Mouse (Mus musculus): Measurements from ENCODE around the gene Fam173a.
A peak's percentile ranks its signal among the peaks of the same experiment; 100 is the strongest.

Gene Fam173a

DNA sequence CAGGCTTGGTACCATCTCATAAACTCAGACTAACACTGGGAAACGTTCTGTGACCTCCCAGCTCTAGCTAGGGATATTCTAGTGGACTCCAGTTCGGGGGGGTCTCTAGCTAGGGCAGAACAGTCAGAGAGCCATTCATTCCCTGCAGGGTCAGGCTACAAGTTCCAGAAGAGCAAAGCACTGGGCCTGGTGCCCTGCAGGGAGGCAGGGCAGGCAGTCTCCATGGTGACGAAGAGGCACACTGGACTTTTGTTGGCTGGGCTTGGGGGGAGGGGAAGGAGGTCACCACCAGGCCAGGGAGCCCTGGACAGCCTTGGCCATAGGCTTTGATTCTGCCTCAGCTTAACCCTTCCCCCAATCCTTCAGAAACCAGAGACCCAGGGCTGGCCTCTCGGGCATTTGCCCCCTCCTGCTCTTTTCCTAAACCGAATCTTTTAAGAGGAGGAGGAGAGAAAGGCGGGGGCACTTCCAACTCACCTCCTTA lies 3.0 kb upstream of the Fam173a start, which contains the start of gene AC134908.4:
Gene AC134908.4, minus strand, starts transcription at position 51 of the 484 bp plus-strand sequence.
- peak; percentile 70 for DNase-seq

DNA sequence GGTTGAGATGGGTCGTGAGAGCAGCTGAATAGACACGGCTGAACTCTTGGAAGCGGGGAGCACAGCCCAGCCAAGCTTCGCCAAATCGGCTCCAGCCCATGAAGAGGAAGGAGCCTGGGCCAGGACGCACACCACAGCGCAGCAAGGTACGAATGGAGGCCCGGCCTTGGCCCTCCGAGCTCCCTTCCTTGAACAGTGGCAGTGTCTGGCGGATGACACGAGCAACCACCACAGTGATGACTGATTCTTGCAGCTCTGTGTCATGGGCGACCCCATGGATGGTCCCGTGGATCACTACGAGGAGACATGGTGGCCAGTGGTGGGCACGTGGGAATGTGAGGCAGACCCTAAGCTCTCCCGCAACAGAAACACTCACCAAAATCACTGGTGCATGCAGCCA lies 2.3 kb upstream of the Fam173a start:
- no peak for DNase-seq

DNA sequence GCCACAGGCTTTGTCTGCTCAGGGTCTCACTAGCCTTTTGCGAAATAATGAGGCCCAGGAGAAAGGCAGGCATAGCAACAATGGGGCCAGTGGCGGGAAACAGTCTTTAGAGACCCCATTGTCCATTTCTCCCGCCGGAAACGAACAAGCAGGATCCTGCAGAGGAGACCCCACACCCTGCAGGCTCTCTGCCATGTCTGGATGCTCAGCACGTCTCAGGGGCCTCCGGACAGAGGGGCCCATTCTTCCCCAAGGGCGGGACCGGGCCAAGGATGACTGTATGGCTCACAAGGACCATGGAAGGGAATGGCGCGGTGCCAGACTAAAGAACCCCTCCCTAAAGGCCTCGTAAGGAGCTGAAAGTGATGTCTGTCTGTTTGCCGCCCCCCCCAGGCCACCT lies 1.5 kb upstream of the Fam173a start:
- DNase-seq: peak; percentile 61

DNA sequence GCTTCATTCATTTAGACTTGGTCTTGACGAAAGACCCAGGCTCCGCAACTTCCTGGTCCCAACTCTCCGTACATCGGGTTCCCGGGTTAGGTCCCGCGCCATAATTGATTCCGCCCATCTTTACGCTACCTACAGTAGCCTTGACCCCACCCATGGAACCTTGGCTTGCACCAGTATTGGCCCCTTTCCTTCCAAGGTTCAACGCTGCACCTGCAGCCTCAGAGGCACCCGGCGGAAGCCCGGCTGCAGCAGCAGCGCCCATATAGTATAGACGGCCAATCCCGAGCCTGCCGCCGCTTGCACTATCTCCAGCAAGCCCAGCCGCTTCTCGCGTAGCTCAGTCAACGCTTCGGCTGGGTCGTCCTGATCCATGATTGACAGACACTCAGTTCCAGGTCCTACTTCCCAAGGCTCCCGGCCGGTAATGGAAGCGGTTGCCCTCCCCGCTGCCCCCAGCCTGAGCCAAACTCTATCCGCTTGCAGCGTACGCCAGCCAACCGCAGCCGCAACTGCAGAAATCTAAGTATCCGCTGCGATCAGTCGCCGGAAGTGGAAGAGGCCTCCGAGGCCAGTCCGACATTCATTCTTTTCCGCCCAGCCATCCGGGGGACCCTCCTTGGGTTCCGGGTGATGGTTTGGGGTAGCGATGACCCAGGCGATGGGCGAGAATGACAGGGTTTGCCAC lies 716 bp downstream of the Fam173a start:
- DNase-seq: peak; percentile 84

DNA sequence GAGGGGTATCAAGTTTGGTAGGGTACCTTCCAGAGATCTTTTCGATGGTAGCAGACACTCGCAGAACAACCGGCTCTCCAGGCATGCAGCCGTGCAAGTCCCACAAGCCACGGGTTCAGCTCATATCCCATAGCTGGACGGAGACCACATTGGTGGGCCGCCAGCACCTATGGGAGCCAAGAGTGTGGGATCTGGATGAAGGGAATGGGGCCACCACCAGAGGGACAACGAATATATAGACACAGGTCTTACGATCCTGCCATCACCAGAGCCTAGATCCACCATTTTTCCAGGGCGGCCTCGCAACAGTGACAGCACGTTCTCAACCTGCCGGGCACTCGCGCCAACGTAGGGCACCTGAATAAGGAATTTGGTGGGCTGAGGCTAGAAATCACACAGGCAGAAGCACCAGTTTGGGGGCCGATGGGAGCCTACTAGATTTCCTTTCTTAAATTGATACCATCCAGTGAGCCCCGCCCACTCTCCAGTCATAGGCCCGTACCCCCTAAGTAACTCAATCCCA lies 1.3 kb downstream of the Fam173a start:
- DNase-seq: peak; percentile 47

DNA sequence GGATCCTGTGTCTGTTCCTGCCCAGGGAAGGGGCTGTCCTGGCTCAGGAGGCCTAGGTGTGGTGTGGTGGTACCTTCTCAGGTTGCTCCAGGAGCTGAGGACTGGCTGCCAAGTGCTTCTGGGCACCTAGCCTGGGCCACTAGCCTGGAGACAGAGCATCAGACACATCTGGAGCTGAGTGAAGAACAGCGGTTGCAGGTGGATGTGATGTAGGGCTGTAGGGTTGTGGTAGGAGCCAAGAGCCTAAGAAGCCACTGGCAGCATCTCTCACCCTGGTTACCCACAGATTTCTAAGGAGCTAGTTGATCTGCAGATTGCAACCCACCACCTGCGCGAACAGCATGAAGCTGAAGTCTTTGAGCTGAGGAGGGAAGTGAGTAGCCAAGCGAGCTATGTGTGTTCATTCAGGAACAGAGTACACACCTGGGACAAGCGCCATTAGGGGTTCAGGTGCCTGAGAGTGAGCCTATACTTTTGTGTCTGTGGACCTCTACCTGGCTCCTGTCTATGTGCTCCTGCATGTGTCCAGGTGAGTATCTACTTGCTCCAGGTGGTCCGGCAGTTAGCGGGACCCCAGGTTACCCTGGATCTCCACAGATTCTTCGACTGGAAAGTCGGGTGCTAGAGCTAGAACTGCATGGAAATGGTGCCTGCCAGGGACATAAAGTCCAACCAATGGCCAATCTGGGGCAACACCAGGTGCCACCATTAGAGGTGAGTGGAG lies 5.8 kb downstream of the Fam173a start:
- DNase-seq: peak; percentile 42

DNA sequence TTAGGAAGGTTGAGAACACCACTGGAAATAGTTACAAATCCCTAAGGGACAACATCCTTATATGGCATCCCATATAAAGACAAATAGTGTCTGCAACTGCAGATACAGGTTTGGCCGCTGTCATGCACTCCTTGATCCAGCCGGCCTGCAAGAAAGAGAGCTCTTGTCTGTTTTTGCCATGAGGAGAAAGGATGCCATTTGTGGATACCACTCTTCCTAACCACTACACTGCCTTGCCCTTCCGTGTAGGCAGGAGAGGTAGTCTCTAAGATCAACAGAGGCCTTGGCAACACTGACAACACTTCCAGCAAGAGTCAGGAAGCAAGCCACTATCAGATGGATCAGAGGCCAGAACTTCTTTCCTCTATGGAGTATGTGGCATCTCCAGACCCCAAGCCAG lies 6.4 kb downstream of the Fam173a start, which contains the start of gene Ccdc78:
Gene Ccdc78, plus strand, starts transcription at position 301 of the 400 bp plus-strand sequence.
- DNase-seq: no peak

DNA sequence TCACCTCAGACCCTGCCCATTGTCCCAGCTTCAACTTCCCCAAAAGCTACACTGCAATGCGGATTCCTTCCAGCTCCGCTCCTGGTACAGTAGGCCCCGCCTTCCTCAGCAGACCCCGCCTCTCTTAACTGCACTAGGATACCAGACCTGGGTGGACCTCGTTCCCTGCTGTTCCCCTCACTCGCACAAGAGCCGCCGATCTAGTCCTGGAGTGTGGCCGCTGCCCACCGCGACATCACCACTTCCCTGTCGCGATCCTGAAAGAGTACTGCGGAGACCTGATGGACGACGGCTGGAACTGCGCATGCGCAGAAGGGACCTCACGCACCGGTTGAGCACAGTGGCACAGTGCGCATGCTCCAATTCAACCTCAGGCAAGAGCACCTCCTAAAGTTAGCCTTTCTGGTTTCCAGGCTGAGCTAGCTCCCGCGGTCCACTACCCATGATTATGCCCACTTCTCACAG lies 7.4 kb downstream of the Fam173a start, which contains the start of gene Haghl:
Gene Haghl, minus strand, starts transcription at position 393 of the 465 bp plus-strand sequence.
- DNase-seq: peak; percentile 96

DNA sequence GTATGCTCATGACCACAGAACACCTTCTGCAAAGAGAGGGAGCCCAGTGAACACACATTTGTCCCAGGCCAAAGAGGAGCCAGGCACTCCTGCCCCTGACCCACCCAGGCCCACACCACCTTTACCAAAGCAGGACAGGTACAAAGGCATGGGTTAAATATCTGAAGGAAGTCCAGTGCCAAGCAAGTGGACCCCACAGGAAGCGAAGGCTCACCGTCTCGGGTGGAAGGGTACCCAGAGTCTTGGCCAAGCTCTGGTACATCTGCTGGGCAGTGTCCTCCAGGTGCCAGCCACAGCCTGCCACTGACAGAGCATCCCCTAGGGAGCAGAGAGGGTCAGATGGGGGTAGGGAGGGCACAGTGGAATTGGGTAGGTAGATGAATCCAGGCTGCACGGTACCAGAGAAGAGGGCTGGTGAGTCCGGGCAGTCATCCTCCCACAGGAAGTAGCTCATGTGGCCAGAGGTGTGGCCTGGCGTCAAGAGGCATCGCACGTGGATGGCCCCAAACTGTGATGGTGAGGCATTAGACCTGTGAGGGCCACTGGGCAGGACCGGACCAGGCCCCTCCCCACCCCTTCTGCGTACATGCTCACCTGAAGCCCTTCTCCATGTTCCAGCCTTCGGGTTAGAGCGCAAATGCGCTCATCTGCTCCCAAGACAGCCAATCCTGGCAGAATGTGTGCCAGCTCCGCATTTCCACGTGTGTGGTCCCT lies 8.7 kb downstream of the Fam173a start:
- peak; percentile 56 for DNase-seq

DNA sequence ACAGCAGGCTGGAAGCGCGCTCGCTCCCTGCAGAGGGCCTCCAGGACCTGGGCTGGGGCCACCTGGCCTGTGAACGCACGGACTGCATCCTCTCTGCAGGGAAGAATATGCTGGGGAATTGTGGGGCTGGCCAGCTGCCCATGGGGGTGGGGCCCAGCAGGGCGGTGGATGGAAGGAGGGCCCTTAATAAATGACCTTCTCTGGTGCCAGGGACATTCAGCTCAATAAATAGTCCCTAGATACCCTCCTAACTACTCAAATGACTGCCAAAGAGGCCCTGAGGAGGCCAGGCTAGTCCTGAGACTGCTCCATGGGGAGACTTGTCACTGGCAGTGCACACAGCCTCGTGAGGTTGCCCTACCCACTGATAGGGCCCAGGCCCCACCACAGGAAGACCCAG lies 9.6 kb downstream of the Fam173a start:
- peak; percentile 75 for DNase-seq

DNA sequence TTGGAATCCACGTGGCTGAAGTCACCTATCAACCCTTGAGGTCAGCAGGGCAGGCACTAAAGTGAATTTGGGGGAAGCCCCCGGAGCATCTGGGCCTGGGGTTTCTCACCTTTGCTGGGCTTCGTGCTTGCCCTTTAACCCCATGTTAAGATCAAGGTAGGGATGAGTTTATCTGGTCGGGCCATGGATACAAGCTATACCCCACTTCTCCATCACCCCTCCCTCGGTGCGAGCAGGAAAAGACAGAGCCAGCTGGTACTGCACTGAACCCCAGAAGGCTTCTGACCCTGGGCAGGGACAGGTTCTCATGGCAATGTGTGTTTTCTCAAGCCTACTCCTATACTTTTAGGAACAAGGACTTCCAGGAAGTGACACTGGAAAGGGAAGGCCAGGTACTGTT lies 11.4 kb downstream of the Fam173a start:
- DNase-seq: peak; percentile 33

DNA sequence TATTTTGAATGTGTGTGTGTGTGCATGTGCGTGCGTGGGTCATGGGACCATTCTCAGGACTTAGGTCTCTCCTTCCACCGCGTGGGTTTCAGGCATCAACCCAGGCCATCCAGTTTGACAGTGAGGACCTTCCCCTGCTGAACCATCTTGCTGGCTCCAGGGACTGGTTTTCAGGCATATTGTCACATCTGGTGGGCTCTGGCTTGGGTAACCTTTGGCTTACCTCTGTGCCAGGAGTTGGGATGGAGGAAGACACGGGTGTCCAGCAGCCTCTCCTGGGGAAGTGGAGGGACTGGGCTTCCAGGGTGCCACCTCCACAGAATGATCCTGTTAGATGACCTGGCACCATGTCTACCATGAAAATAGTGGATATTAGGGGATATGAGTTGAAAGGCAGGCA lies 14.8 kb downstream of the Fam173a start:
- DNase-seq: no peak

DNA sequence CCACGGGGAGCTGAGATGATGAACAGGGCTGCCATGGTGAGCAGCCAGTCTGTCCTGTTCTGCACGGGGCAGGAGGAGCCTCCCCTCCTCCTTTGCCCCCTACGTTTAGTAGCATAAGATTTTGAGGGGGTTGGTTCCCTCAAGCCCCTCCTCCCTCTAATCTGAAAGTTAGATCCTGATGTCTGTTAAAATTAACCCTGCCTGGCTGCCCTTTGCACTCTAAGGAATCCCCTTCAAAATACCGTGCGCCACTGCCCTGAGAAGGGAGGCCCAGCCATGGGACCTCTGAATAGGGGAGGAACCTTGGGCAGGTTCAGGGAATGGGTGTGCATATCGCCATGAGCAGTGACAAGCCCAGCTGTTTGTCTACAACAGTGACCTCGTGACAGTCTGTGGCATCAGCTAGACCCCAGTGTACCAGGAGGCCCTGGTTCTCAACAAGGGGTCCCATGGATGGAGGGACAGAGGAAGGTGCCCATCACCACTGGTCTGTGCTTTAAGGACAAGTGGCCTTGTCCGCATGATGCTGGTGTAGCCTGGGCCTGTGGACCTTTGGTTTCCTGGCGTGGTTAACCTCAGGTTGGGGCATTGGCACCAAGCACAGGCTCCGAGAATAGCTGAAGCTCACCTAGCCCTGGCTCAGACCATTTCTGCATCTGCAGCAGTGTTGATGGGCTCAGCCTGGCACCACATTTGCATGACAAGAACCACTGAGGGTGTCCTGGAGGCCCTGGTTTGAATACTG lies 17.2 kb downstream of the Fam173a start:
- peak; percentile 23 for DNase-seq

DNA sequence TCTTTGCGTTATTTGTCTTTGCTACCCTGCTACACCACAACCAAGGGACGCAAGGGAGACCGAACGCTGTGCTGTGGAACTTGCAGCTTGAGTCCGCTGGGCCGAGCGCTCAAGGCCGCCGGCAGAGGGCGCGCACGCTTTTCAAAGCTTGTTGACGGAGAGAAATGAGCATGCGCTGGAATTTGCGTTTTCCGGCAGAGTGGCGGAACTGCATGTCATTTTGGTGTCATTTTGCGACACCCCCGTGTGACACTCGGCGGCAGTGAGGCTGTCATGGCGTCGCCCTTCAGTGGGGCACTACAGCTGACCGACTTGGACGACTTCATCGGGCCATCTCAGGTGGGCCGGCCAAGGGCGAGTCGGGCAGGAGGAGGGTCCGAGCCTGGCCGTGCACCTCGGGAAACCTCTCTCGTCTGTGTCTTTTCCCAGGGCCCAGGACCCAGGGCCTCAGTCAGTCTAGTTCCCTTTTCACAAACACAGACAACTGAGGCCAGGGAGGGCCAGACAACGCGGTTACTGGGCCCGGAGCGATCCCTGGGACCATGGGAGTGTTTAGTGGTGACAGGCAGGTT lies 19.1 kb downstream of the Fam173a start, which contains the start of gene Narfl:
Gene Narfl, plus strand, starts transcription at position 228 of the 572 bp plus-strand sequence.
- peak; percentile 96 for DNase-seq

DNA sequence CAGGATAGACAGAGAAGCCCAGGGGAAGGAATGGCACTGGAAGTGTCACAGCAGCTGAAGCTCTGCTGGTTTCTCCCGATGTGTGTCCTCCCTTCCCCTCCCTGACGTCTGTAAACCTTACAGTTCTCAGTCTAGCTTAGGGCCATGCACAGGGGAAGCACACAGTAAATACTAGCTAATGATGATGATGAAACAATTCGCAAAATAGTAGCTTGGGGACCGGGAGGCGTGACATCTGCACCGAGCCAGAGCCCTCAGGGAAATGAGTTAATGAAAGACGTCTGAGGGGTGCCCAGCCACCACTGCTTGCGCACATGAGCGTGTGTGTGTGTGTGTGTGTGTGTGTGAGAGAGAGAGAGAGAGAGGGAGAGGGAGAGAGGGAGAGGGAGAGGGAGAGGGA lies 23.4 kb downstream of the Fam173a start:
- no peak for DNase-seq

DNA sequence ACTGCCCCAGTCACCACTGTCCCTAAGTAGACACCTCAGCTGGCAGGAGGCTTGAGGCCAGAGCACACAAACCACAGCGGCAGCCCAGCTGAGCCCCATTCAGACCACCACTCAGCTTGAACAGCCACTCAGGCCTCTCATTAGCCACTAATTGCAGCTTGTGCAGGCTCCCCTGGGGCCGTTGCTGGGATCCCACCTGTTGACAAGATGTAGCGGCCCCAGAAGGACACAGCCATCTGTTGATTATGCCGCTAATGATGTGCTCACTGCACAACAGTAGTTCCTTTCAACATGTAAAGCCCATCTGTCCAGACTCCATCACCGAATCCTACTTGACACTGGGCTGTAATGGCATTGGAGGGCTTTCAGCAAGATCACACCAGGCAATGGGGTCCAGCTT lies 26.8 kb downstream of the Fam173a start:
- DNase-seq: no peak

DNA sequence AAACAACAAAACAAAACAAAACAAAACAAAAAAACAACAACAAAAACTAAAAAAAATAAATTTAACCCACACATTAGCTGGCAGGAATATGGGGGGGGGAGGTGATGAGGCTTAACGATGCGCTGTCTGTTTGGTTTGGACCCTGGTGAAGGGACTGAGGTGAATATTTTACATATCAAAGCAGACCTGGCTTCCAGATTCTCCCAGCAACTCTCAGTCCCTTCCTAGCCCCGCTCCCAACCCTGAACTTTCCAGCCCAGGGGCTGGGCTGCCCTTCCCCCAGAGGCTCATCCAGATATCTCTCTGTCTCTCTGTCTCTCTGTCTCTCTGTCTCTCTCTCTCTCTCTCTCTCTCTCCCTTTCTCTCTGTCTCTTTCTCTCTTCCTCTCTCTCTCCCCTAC lies 30.1 kb downstream of the Fam173a start:
- DNase-seq: no peak

DNA sequence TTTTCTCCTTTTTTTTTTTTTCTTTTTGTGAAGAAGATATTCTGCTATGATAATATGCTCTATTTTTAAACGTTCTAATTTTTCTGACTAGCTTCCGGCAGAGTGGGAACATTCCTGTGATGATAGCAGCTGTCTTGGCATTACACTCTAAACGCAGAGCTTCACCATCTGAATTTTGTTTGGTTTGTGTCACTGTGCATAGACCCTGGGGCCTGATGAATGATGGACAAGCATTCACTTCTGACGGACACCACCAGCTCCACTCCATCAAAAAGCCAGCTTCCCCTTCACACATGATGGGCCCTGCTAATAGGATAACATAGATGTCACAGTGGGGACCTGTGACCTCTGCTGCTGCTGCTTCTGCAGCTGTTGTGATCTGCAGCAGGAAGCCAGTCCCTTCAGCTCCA lies 31.1 kb downstream of the Fam173a start:
- no peak for DNase-seq

DNA sequence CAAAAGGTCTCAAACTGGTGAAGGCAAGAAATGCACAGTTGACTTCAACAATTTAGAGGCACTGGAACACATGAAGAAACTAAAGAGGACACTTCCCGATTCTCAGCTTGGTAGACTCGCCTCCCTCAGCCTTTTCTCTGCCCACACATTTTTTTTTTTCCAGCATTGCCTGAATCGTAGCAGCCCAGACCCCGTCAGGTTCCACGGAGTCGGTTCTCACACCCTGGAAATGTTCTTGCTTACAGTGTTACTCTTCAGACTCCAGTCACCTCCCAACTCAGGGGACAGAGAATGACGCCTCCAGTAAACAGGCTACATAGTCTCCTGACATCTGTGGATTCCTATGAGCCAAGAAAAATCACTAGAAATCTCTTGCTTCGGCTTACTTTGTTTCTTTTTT lies 32.6 kb downstream of the Fam173a start:
- no peak for DNase-seq

DNA sequence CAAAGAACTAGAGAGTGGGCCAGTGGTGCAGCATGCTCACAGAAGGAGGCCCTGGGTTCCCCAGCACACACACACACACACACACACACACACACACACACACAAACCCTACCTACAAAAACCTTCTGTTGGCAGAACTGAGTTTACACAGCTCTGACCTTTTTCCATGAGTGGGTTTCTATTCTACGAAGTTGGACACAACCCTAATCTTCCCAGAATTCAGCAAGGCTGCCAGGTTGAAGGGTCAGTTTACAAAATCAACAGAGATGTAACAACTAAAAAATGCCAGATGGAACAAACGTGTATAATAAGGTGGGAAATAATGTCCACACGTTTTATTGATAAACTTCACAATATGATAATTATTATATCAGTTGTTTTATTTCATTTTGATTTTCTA lies 35.0 kb downstream of the Fam173a start:
- no peak for DNase-seq

DNA sequence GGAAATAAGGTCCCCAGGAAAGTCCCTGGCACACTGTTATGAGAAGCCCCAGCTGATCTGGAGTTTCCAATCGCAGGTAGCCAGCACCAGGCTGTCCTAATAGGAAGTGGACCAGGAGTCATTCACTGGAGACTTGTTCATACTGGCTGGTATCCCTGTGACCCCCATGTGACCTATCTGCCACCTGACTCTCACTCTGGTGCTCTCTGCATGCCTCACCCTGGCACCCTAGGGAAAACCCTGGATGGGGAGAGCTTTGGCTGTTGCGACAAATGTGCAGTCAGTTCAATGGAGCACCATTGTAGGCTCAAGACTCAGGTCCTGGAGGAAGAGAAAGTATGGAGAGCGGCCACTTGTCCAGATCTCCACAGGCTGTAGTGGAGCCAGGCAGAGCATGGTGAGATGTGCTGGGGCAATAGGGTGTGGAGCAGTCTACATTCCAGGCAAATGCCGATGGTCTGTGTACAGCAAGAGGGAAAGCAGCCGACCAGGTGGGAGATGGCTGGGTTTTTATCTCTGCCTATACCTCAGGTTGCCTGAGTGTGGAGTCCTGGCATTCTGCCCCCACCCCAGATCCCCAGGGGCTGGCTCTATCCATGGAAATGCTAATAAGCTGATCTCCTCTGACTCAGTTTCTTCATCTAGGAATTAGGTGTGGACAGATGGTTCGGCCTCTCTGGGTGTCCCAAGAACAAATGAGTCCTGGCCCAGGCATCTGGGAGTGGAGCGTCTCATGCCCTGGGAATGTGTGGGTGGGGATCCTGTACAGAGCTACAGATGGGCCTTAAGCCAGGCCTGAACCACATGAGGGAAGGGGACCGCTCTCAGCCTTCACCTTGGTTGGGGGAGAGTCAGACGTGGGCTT lies 36.1 kb downstream of the Fam173a start:
- no peak for DNase-seq
